Mouse (Mus musculus): ENCODE data around the gene Ostn. TPM values are rescaled to one million over a fixed set of nuclear protein-coding genes. Genes with fewer than 3 reads are reported as not detected.

Gene Ostn
- total and polyA plus RNA-seq, 3 experiments, result not detected

DNA sequence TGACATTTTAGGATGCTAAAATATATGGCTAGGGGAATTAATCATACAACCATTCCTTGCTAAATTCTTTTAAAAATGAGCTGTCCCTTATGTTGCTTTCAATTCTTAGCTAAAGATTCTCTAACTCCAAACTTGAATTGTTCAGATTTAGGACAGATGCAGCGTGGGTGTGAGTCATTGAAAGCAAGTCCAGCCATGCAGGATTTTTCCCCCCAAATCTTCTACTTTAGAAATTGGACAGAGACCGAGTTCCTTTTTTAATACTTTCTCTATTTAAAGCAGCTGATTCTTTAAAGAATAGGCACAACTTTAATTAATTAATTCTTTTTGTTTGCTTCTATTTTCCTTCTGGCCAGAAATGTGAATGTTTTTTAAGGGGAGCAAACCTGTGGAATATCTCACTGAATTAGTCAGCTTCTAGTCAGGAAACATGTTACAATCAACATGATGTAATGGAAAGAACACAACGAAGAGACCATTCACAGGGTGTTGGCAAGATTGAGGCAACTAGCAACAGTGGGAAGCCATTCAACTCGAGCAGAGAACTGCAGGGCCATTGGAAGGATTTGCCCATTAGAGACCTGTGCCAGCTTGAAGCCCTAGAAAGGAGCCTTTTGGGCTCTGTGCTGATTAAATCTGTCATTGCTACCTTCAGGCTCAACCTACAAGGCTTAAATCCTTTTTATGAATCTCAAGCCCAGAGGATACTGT is 77.8 kb downstream of the Ostn start:
- peaks cover 0 to 11% of the 10 kb centered on the region in 2 experiments; a peak in 2 of 4 replicates for H3K36me3 ChIP-seq (ENCODE audit: control insufficient read depth in 1 of 2, insufficient read depth in 2 of 2, low read length in 2 of 2)
- H3K79me2 ChIP-seq (ENCODE audit: control insufficient read depth, insufficient read depth, low read length, poor library complexity), result peaks cover 12% of the 10 kb centered on the region
- no peaks in the 10 kb centered on the region for H3K9me3 ChIP-seq (replicated peaks; ENCODE audit: insufficient read depth, low read length)
- no peak overlapping the region for H3K9ac ChIP-seq (ENCODE audit: control insufficient read depth, low read depth, low read length, poor library complexity, severe bottlenecking)
- H3K27ac ChIP-seq (ENCODE audit: control insufficient read depth, low read depth, low read length), result no peak overlapping the region
- no peak overlapping the region for H3K4me3 ChIP-seq (ENCODE audit: control insufficient read depth in 1 of 2, insufficient read depth in 1 of 2, low read depth in 2 of 2, low read length in 2 of 2)
- TF ChIP-seq TAL1 (IDR thresholded peaks at IDR 0.05; ENCODE audit: low read length) (no peak), ZC3H11A (IDR thresholded peaks at IDR 0.05; ENCODE audit: low read depth, low read length) (no peak), KAT2A (conservative IDR thresholded peaks at IDR 0.05; ENCODE audit: low read depth, low read length) (no peak), ZNF384 (IDR thresholded peaks at IDR 0.05; ENCODE audit: low read depth, low read length) (no peak), SIN3A (IDR thresholded peaks at IDR 0.05; ENCODE audit: low read length) (no peak), RAD21 (IDR thresholded peaks at IDR 0.05; ENCODE audit: low read depth, low read length) (no peak), ETS1 (IDR thresholded peaks at IDR 0.05; ENCODE audit: low read depth, low read length) (no peak), ELF1 (IDR thresholded peaks at IDR 0.05; ENCODE audit: low read depth, low read length) (no peak)
- peaks cover 0 to 7% of the 10 kb centered on the region in 2 experiments; a peak in 1 of 4 replicates for H3K4me1 ChIP-seq (ENCODE audit: control insufficient read depth in 1 of 2, insufficient read depth in 2 of 2, low read length in 2 of 2)
- no peak for DNase-seq (ENCODE audit: low read depth, low spot score)
- no peaks in the 10 kb centered on the region for H3K27me3 ChIP-seq (ENCODE audit: control insufficient read depth in 1 of 2, insufficient read depth in 2 of 2, low read length in 2 of 2)

DNA sequence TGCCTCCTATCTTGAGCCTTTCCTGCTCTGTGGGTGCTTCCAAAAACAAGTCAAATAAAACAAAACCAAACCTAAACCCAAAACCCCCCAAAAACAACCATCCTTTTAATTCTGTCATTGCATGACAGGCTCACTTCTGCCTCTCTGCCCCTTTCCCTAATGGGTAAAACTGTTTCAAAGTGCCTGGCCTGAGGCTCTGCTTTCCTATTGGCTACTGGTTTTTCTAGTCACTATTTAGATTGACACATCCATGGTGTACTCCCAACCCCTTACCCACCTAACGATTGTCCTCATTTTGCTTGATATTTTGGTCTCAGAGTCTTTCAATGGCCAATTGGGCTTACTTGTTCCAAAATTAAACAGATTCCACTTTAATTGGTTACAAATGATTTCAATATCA is 78.4 kb downstream of the Ostn start:
- H3K79me2 ChIP-seq (ENCODE audit: control insufficient read depth, insufficient read depth, low read length, poor library complexity), result peaks cover 17% of the 10 kb centered on the region
- H3K9me3 ChIP-seq (replicated peaks; ENCODE audit: insufficient read depth, low read length), result no peaks in the 10 kb centered on the region
- H3K27ac ChIP-seq (ENCODE audit: control insufficient read depth, low read depth, low read length), result no peak overlapping the region
- H3K4me1 ChIP-seq (ENCODE audit: control insufficient read depth in 1 of 2, insufficient read depth in 2 of 2, low read length in 2 of 2), result peaks cover 0 to 11% of the 10 kb centered on the region in 2 experiments; a peak in 1 of 4 replicates
- no peak for DNase-seq (ENCODE audit: low read depth, low spot score)
- H3K36me3 ChIP-seq (ENCODE audit: control insufficient read depth in 1 of 2, insufficient read depth in 2 of 2, low read length in 2 of 2), result peaks cover 0 to 14% of the 10 kb centered on the region in 2 experiments; a peak in 2 of 4 replicates
- no peak for TF ChIP-seq UBTF (IDR thresholded peaks at IDR 0.05; ENCODE audit: borderline replicate concordance, insufficient read depth, low read depth, low read length)
- no peak for TF ChIP-seq MXI1 (IDR thresholded peaks at IDR 0.05; ENCODE audit: low read depth, low read length)
- no peak for TF ChIP-seq ZMIZ1 (IDR thresholded peaks at IDR 0.05; ENCODE audit: low read depth, low read length)
- no peak for TF ChIP-seq E2F4 (IDR thresholded peaks at IDR 0.05; ENCODE audit: borderline replicate concordance, low read depth, low read length)
- TF ChIP-seq MYC (IDR thresholded peaks at IDR 0.05; ENCODE audit: low read depth, low read length), result no peak
- no peak for TF ChIP-seq MAZ (IDR thresholded peaks at IDR 0.05; ENCODE audit: low read depth, low read length)
- no peak for TF ChIP-seq CTCF (IDR thresholded peaks at IDR 0.05 in 2 of 3, conservative IDR thresholded peaks at IDR 0.05 in 1 of 3; ENCODE audit: control insufficient read depth in 1 of 3, insufficient read depth in 1 of 3, low read depth in 2 of 3, low read length in 3 of 3, poor library complexity in 1 of 3, severe bottlenecking in 1 of 3)
- no peak for TF ChIP-seq CHD1 (IDR thresholded peaks at IDR 0.05; ENCODE audit: low read depth, low read length)
- no peak for TF ChIP-seq MAX (IDR thresholded peaks at IDR 0.05; ENCODE audit: low read length)
- no peak for TF ChIP-seq ZKSCAN1 (IDR thresholded peaks at IDR 0.05; ENCODE audit: low read depth, low read length)
- no peak for TF ChIP-seq NELFE (IDR thresholded peaks at IDR 0.05; ENCODE audit: low read depth, low read length)
- TF ChIP-seq ELF1 (IDR thresholded peaks at IDR 0.05; ENCODE audit: low read depth, low read length), result no peak
- TF ChIP-seq ZC3H11A (IDR thresholded peaks at IDR 0.05; ENCODE audit: low read depth, low read length), result no peak
- no peak for TF ChIP-seq MEF2A (IDR thresholded peaks at IDR 0.05; ENCODE audit: extremely low read depth, insufficient replicate concordance, low read depth, low read length, poor library complexity, severe bottlenecking)
- no peak for TF ChIP-seq NRF1 (IDR thresholded peaks at IDR 0.05; ENCODE audit: insufficient read depth, low read depth, low read length, poor library complexity, severe bottlenecking)
- H3K4me3 ChIP-seq (ENCODE audit: control insufficient read depth in 1 of 2, insufficient read depth in 1 of 2, low read depth in 2 of 2, low read length in 2 of 2), result no peak overlapping the region
- no peak overlapping the region for H3K9ac ChIP-seq (ENCODE audit: control insufficient read depth, low read depth, low read length, poor library complexity, severe bottlenecking)
- no peaks in the 10 kb centered on the region for H3K27me3 ChIP-seq (ENCODE audit: control insufficient read depth in 1 of 2, insufficient read depth in 2 of 2, low read length in 2 of 2)

Data from MEL (cell line).